Mouse (Mus musculus) spleen, adult 2 months (tissue): ENCODE data around the gene Ptcra. TPM values are rescaled to one million over a fixed set of nuclear protein-coding genes. Genes with fewer than 3 reads are reported as not detected.
A peak's percentile ranks its signal among the peaks of the same experiment; 100 is the strongest.
"Not testable (repeated sequence)": the region's sequence is repeated elsewhere in the genome, so short reads cannot be mapped to it uniquely, and the experiment has no call there.

Experiments
- DNase-seq, 2 experiments: peaks; one replicate each; pipeline versions ENCODE4 v3.0.0 to v3.0.0-alpha.2; 2012 to 2021; ENCODE audit warnings: low spot score in 2 of 2, low read depth in 1 of 2
- H3K27ac ChIP-seq: fragments of 200-500 bp; 2 replicates; pipeline ENCODE4 v1.5.1; 2012; ENCODE audit warnings: low read length, inconsistent platforms; ENCODE audit not compliant: insufficient read depth
- H3K27me3 ChIP-seq: fragments of 200-500 bp; 2 replicates; pipeline ENCODE4 v1.6.1; 2012; ENCODE audit warnings: mild to moderate bottlenecking, moderate library complexity, low read length, inconsistent platforms; ENCODE audit not compliant: control insufficient read depth, insufficient read depth
- H3K36me3 ChIP-seq: fragments of 200-500 bp; 2 replicates; pipeline ENCODE4 v1.6.1; 2012; ENCODE audit warnings: mild to moderate bottlenecking, low read length, inconsistent platforms; ENCODE audit not compliant: control insufficient read depth, insufficient read depth
- H3K4me1 ChIP-seq: fragments of 200-500 bp; 2 replicates; pipeline ENCODE4 v1.6.1; 2011; ENCODE audit warnings: inconsistent platforms; ENCODE audit not compliant: control insufficient read depth, insufficient read depth, insufficient read length
- H3K4me3 ChIP-seq: fragments of 200-500 bp; 2 replicates; pipeline ENCODE4 v1.5.1; 2011; ENCODE audit warnings: mild to moderate bottlenecking, inconsistent platforms; ENCODE audit not compliant: insufficient read depth, insufficient read length; ENCODE audit errors: extremely low read depth
- CTCF ChIP-seq: fragments of 200-500 bp; IDR thresholded peaks from 2 replicates; pipeline ENCODE4 v1.5.1; 2011; ENCODE audit warnings: mild to moderate bottlenecking, inconsistent platforms; ENCODE audit not compliant: insufficient read depth, insufficient read length, insufficient replicate concordance; ENCODE audit errors: extremely low read depth
- POLR2A ChIP-seq: fragments of 200-500 bp; IDR thresholded peaks from 2 replicates; pipeline ENCODE4 v1.6.1; 2011; ENCODE audit warnings: low read depth, low read length, inconsistent platforms
- WGBS: fragments of 180-500 bp; shearing (Covaris S2); methylation state at CpG from one replicate; pipeline ENCODE4 v1.1.7; 2018; 5-methylcytosine and 5-hydroxymethylcytosine counted together
- polyA plus RNA-seq: library from polyadenylated mRNA; depleted of rRNA; stranded (reverse); fragments of >200 nt; gene quantifications from 2 replicates; pipeline ENCODE4 v1.2.3, GENCODE M21; 2012

The Ptcra gene
- polyA plus RNA-seq, 1 experiment = 0.08 TPM

GRCm38 (mm10) chr17:46771616-46772015, 8.1 kb upstream of the Ptcra start:
- WGBS = 78% methylated on average over 17 of the region's 17 CpGs
- H3K4me3 ChIP-seq = no peak overlapping the region
- H3K27me3 ChIP-seq = no peaks in the 10 kb centered on the region
- peaks cover 13% of the 10 kb centered on the region for H3K36me3 ChIP-seq
- H3K4me1 ChIP-seq = no peaks in the 10 kb centered on the region
- TF ChIP-seq CTCF (no peak), POLR2A (no peak)
- H3K27ac ChIP-seq = no peak overlapping the region
- no peak for DNase-seq

DNA sequence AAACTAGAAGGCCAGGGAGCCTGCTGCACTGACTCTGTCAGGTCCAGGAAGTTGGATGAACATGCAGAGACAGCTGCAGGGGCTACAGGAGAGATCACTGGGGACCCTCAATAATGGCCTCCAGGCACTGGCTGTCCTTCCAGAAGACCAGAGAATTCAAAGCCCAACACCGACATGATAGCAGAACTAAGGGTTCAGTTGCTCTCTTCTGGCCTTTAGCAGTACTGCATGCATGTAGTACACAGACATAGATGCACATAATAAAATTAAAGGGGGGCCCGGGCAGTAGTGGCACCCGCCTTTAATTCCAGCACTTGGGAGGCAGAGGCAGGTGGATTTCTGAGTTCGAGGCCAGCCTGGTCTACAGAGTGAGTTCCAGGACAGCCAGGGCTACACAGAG, 7.5 kb upstream of the Ptcra start:
- no peaks in the 10 kb centered on the region for H3K27me3 ChIP-seq
- H3K4me1 ChIP-seq = no peaks in the 10 kb centered on the region
- WGBS = 82% methylated on average over 4 of the region's 4 CpGs
- no peak for DNase-seq
- H3K36me3 ChIP-seq = peaks cover 8% of the 10 kb centered on the region
- H3K4me3 ChIP-seq = no peak overlapping the region
- no peak for TF ChIP-seq POLR2A
- no peak overlapping the region for H3K27ac ChIP-seq

GRCm38 (mm10) chr17:46770546-46770945, 7.0 kb upstream of the Ptcra start:
- no peaks in the 10 kb centered on the region for H3K27me3 ChIP-seq
- no peaks in the 10 kb centered on the region for H3K4me1 ChIP-seq
- TF ChIP-seq CTCF (no peak), POLR2A (no peak)
- H3K36me3 ChIP-seq = peaks cover 5% of the 10 kb centered on the region; the same call in 1 of the 2 replicates
- WGBS = 89% methylated on average over 11 of the region's 11 CpGs
- no peak overlapping the region for H3K4me3 ChIP-seq
- H3K27ac ChIP-seq = no peak overlapping the region
- no peak for DNase-seq

- DNase-seq = no peak
- Histone ChIP-seq H3K4me1 (no peaks in the 10 kb centered on the region), H3K36me3 (no peaks in the 10 kb centered on the region), H3K27ac (no peak overlapping the region), H3K4me3 (no peak overlapping the region), H3K27me3 (no peaks in the 10 kb centered on the region)
- no peak for TF ChIP-seq CTCF
- TF ChIP-seq POLR2A = no peak
- WGBS = 37% methylated on average over 8 of the region's 8 CpGs
These were observed 4.4 kb upstream of the Ptcra start for GRCm38 (mm10) chr17:46767868-46768267.

DNA sequence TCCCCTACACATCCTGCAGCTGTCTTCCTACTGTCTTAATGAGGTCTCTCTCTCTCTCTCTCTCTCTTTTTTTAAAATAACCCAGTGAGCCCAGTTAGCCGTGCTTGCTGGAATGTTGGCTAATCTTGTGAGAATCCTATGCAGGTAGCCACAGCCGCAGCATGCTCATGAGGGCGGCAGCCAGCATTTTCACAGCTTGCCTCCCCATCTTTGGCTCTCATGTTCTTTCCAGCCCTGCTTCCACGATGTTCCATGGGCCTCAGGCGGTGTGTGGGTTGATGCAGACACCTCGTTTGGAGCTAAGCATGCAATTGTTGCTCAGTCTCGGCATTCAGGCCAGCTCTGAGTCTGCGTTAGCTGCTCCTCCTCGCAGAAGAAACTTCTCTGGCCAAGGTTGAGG, 1.4 kb upstream of the Ptcra start:
- H3K36me3 ChIP-seq, H3K27me3 ChIP-seq, DNase-seq, H3K4me3 ChIP-seq, H3K27ac ChIP-seq, H3K4me1 ChIP-seq: not testable (repeated sequence)
- WGBS = 84% methylated on average over 9 of the region's 9 CpGs

DNA sequence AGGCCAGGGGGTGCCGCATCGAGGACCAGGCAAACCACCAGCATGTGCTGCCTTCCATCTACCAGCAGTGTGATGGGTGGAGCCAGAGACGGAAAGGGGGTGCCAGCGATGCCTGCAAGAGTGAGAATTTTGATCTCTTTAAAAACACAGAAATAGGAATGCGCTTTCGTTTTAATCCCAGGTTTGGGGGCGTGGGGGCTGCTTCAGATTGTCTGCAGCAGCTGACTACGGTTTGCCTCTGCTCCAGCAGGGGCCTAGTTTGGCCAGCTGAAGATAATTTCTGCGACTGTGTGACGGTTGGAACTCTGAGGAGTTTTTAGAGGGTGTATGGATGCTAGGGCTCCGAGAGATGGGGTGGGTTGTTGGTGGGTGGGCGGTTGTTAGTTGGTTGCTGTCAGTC, 4.8 kb downstream of the Ptcra start:
- TF ChIP-seq CTCF = no peak
- no peak for TF ChIP-seq POLR2A
- no peak overlapping the region for H3K4me3 ChIP-seq
- no peaks in the 10 kb centered on the region for H3K27me3 ChIP-seq
- H3K27ac ChIP-seq = no peak overlapping the region
- no peak for DNase-seq
- H3K4me1 ChIP-seq = no peaks in the 10 kb centered on the region
- WGBS = 90% methylated on average over 12 of the region's 12 CpGs
- H3K36me3 ChIP-seq = no peaks in the 10 kb centered on the region

- peaks cover 7% of the 10 kb centered on the region; the same call in 1 of the 2 replicates for H3K36me3 ChIP-seq
- DNase-seq = peak; percentile 97 to 98
- H3K27ac ChIP-seq = peak within 1 kb of the TSS; percentile 97
- peaks cover 11% of the 10 kb centered on the region; the same call in 1 of the 2 replicates for H3K4me1 ChIP-seq
- no peaks in the 10 kb centered on the region for H3K27me3 ChIP-seq
- peak; percentile 73 for TF ChIP-seq POLR2A
- TF ChIP-seq CTCF = no peak
- peak within 1 kb of the TSS; percentile 95 for H3K4me3 ChIP-seq
- WGBS = under 1% methylated on average over 58 of the region's 58 CpGs
These were observed 11.5 kb downstream of the Ptcra start, which contains the start of gene Cnpy3 for GRCm38 (mm10) chr17:46751794-46752556. TSS of gene Cnpy3 (minus strand) at chr17:46752214.
